Mouse (Mus musculus) heart, embryonic 15.5 days (tissue): ENCODE measurements around the gene Clmn. TPM values are rescaled to one million over a fixed set of nuclear protein-coding genes. Genes with fewer than 3 reads are reported as not detected.

Experiments
- ATAC-seq: fragments of 200-750 bp; cut with Nextera tagmentation; replicated peaks from 2 replicates; pipeline ENCODE4 v1.8.0; 2017; ENCODE audit warnings: low read depth, moderate TSS enrichment; ENCODE audit not compliant: insufficient number of reproducible peaks, insufficient read depth, low FRiP score
- H3K27ac ChIP-seq: fragments of 300-500 bp; sonication (generic); 2 replicates; pipeline ENCODE4 v1.5.1; 2015; ENCODE audit warnings: mild to moderate bottlenecking, inconsistent platforms
- H3K27me3 ChIP-seq: fragments of 300-500 bp; sonication (generic); 2 replicates; pipeline ENCODE4 v1.6.1; 2015; ENCODE audit warnings: inconsistent platforms
- H3K36me3 ChIP-seq: fragments of 300-500 bp; sonication (generic); 2 replicates; pipeline ENCODE4 v1.6.1; 2015; ENCODE audit warnings: mild to moderate bottlenecking, inconsistent platforms
- H3K4me1 ChIP-seq: fragments of 300-500 bp; sonication (generic); replicated peaks from 2 replicates; pipeline ENCODE4 v1.6.1; 2015; ENCODE audit warnings: inconsistent platforms
- H3K4me2 ChIP-seq: fragments of 300-500 bp; sonication (generic); 2 replicates; pipeline ENCODE4 v1.6.1; 2015; ENCODE audit warnings: inconsistent platforms, mild to moderate bottlenecking, moderate library complexity
- H3K4me3 ChIP-seq: fragments of 300-500 bp; sonication (generic); 2 replicates; pipeline ENCODE4 v1.5.1; 2015; ENCODE audit warnings: mild to moderate bottlenecking, inconsistent platforms
- H3K9ac ChIP-seq: fragments of 300-500 bp; sonication (generic); 2 replicates; pipeline ENCODE4 v1.6.1; 2015; ENCODE audit warnings: mild to moderate bottlenecking, inconsistent platforms
- H3K9me3 ChIP-seq: fragments of 300-500 bp; sonication (generic); replicated peaks from 2 replicates; pipeline ENCODE4 v1.6.1; 2016; ENCODE audit warnings: inconsistent platforms
- WGBS: fragments of 180-500 bp; shearing (Covaris S2); methylation state at CpG from one replicate; pipeline ENCODE4 v1.1.7; 2015; ENCODE audit warnings: mixed read lengths; 5-methylcytosine and 5-hydroxymethylcytosine counted together
- polyA plus RNA-seq: library from polyadenylated mRNA; unstranded; fragments of >200 nt; fragmentation: Nextera tagmentation; extraction: Ambion mirVana; gene quantifications from 2 replicates; pipeline ENCODE4 v1.2.1, GENCODE M21; 2015

The Clmn gene
- polyA plus RNA-seq, 1 experiment from 2014 or later = 0.54 TPM

- Histone ChIP-seq H3K9me3 (no peaks in the 10 kb centered on the region), H3K27ac (no peak overlapping the region), H3K4me1 (no peaks in the 10 kb centered on the region), H3K36me3 (no peaks in the 10 kb centered on the region), H3K27me3 (peaks cover under 1% of the 10 kb centered on the region; the same call in 1 of the 2 replicates), H3K4me2 (no peak overlapping the region), H3K4me3 (no peak overlapping the region), H3K9ac (no peak overlapping the region)
- no peak for ATAC-seq
- 87% methylated on average over 2 of the region's 2 CpGs for WGBS
Observed at GRCm38 (mm10) chr12:104854826-104855225, 10.1 kb downstream of the Clmn start.

GRCm38 (mm10) chr12:104853374-104853773 lies 11.5 kb downstream of the Clmn start:
- no peak for ATAC-seq
- Histone ChIP-seq H3K4me2 (no peak overlapping the region), H3K9me3 (no peaks in the 10 kb centered on the region), H3K27ac (no peak overlapping the region), H3K4me3 (no peak overlapping the region), H3K36me3 (no peaks in the 10 kb centered on the region), H3K4me1 (no peaks in the 10 kb centered on the region), H3K9ac (no peak overlapping the region), H3K27me3 (peaks cover 2% of the 10 kb centered on the region; the same call in 1 of the 2 replicates)
- WGBS = 80% methylated on average over 7 of the region's 7 CpGs

DNA sequence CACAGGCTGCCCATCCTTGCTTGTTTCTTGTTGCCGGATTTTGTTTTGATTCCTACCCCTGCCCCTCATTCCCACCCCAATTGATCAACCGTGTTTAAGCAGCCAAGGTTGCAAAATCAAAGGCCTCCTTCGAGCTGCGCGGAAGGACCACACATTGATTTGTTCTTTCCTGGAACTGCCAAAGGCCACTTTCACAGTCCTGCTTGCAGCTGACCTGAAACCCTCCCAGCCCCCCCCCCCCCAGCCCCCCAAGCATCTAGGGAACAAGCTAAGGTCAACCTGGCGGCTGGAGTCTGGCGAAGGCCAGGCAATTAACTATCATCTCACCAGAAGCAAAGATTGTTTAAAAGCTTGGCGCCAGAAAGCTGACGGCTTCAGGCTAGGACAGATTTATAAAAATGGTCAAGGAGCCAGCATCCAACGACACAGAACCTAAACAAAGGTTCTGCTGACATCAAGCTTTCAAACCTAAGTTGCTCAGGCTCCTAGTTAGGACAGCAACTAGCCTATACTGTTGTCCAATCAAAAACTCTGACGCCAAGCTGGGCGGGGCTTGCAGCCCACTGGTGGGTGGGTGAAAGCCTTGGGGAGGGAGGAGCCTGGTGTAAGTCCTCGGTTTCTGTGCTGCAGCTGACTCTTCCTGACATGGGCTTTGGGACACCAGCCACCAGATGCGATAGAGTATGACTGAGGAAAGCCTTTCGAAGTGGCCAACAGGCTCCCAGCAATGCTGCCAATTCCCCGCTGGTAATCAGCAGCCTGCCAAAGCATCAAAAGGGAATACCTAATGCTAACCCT lies 13.0 kb downstream of the Clmn start:
- H3K4me2 ChIP-seq = peak overlapping the region; percentile 5; the same call in 1 of the 2 replicates
- H3K36me3 ChIP-seq = no peaks in the 10 kb centered on the region
- peaks cover 2% of the 10 kb centered on the region; the same call in 1 of the 2 replicates for H3K27me3 ChIP-seq
- no peak overlapping the region for H3K9ac ChIP-seq
- H3K27ac ChIP-seq = no peak overlapping the region
- 26% methylated on average over 16 of the region's 16 CpGs for WGBS
- H3K4me1 ChIP-seq = no peaks in the 10 kb centered on the region
- no peak overlapping the region for H3K4me3 ChIP-seq
- ATAC-seq = peak; percentile 72
- H3K9me3 ChIP-seq = no peaks in the 10 kb centered on the region

GRCm38 (mm10) chr12:104850119-104850518 lies 14.8 kb downstream of the Clmn start:
- ATAC-seq = no peak
- Histone ChIP-seq H3K9me3 (no peaks in the 10 kb centered on the region), H3K4me1 (peaks cover 6% of the 10 kb centered on the region; the same call in 1 of the 2 replicates), H3K27me3 (peaks cover 4% of the 10 kb centered on the region; the same call in 1 of the 2 replicates), H3K9ac (no peak overlapping the region), H3K36me3 (no peaks in the 10 kb centered on the region), H3K4me2 (no peak overlapping the region), H3K27ac (no peak overlapping the region), H3K4me3 (no peak overlapping the region)
- 86% methylated on average over 7 of the region's 7 CpGs for WGBS

- no peaks in the 10 kb centered on the region for H3K9me3 ChIP-seq
- no peak overlapping the region for H3K27ac ChIP-seq
- H3K4me1 ChIP-seq = peaks cover 6% of the 10 kb centered on the region; the same call in 1 of the 2 replicates
- no peak overlapping the region for H3K4me3 ChIP-seq
- no peak overlapping the region for H3K9ac ChIP-seq
- WGBS = 82% methylated on average over 9 of the region's 9 CpGs
- H3K27me3 ChIP-seq = peaks cover 13% of the 10 kb centered on the region; the same call in 1 of the 2 replicates
- ATAC-seq = no peak
- H3K36me3 ChIP-seq = no peaks in the 10 kb centered on the region
- H3K4me2 ChIP-seq = no peak overlapping the region
Observed at GRCm38 (mm10) chr12:104848667-104849066, 16.2 kb downstream of the Clmn start.

DNA sequence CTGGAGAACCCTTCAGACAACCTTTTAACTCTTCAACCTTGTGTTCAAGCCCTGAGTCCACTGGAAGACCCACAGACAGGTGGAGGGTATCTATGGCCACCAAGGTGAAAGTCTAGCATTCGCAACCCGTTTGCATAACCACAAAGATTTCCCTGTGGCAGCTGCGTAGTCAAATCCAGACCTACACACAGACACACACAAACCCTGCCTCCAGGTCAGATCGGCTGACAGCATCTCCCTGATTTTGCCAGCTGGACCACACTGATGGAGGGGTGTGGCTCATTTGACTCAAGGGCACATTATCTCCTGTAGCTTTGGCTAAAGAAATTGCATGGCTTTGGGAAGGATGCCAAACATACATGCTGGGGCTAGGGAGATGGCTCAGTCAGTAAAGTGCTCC lies 17.6 kb downstream of the Clmn start:
- ATAC-seq = no peak
- no peaks in the 10 kb centered on the region for H3K36me3 ChIP-seq
- peaks cover 13% of the 10 kb centered on the region; the same call in 1 of the 2 replicates for H3K27me3 ChIP-seq
- H3K4me2 ChIP-seq = no peak overlapping the region
- H3K4me1 ChIP-seq = peaks cover 6% of the 10 kb centered on the region; the same call in 1 of the 2 replicates
- 86% methylated on average over 4 of the region's 4 CpGs for WGBS
- no peaks in the 10 kb centered on the region for H3K9me3 ChIP-seq
- H3K4me3 ChIP-seq = no peak overlapping the region
- H3K27ac ChIP-seq = no peak overlapping the region
- H3K9ac ChIP-seq = no peak overlapping the region

DNA sequence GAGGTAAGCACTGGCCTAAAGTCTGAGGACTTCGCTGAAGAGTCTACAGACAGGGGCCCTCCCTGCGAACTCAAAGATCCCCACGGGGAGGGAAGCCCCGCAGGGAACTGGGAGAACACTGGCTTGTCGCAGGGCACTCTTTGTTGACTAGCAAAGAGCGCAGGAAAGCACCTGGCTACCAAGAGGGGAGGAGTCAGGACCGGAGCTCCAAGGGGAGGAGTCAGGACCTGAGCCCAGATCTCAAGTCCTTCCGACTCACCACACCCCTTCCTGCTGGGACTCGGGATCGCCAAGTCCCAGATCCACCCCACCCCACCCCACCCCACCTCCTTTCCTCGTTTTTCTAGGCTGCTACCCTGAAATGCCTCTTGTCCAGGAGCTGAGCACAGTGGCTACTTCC lies 19.2 kb downstream of the Clmn start:
- WGBS = 4% methylated on average over 11 of the region's 11 CpGs
- no peak; the same call in 1 of the 2 replicates for ATAC-seq
- no peak overlapping the region for H3K9ac ChIP-seq

DNA sequence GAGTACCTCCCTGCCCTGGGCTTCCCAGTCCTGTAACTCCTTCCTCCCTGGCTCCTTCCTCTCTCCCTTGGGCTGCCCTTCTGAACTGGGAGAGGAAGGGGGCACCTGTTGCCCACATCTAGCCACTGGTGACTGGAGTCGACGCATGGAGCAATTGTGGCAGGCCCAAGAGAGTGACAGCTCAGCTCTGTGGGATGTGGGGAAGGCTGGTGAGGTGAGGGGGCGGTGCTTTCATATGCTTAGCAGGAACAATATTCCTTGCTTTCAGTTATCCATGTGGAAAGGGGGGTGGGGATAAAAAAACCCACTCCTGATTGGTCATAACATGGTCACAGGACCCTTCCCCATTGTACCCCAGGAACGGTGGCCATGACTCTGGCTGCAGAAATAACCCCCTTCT lies 19.9 kb downstream of the Clmn start:
- Histone ChIP-seq H3K4me2 (no peak overlapping the region), H3K4me3 (no peak overlapping the region), H3K36me3 (no peaks in the 10 kb centered on the region), H3K9ac (no peak overlapping the region), H3K4me1 (peaks cover 6% of the 10 kb centered on the region; the same call in 1 of the 2 replicates), H3K27me3 (peaks cover 13% of the 10 kb centered on the region; the same call in 1 of the 2 replicates), H3K27ac (no peak overlapping the region), H3K9me3 (no peaks in the 10 kb centered on the region)
- ATAC-seq = no peak
- 76% methylated on average over 4 of the region's 4 CpGs for WGBS

More for the DNA sequence above, 19.2 kb downstream of the Clmn start:
- H3K27ac ChIP-seq = no peak overlapping the region
- no peaks in the 10 kb centered on the region for H3K9me3 ChIP-seq
- peak overlapping the region; percentile 32 for H3K4me3 ChIP-seq
- H3K4me2 ChIP-seq = peak overlapping the region; percentile 62
- no peaks in the 10 kb centered on the region for H3K36me3 ChIP-seq
- peaks cover 13% of the 10 kb centered on the region; the same call in 1 of the 2 replicates for H3K27me3 ChIP-seq
- peaks cover 6% of the 10 kb centered on the region; the same call in 1 of the 2 replicates for H3K4me1 ChIP-seq

DNA sequence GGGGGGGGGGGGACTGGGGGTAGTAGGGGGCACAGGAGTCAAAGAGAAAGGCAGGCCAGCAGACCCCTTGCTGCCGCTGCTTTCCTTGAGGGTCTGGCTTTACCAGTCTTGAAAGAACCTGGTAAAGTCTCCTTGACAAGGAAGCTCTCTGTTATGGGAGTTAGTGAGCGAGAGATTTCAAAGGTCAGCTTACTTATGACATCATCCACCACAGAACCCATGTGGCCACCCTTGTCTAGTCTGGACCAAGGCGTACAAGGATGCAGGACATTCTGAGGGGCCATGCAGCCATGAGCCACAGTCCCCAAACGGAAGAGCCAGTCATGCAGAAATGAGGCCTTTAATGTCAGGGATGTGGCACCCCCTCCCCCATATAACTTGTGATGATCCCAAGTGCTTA lies 20.6 kb downstream of the Clmn start:
- Histone ChIP-seq H3K9ac (no peak overlapping the region), H3K36me3 (no peaks in the 10 kb centered on the region), H3K4me3 (no peak overlapping the region), H3K27ac (no peak overlapping the region), H3K27me3 (peaks cover 11% of the 10 kb centered on the region; the same call in 1 of the 2 replicates), H3K4me2 (no peak overlapping the region), H3K4me1 (peaks cover 6% of the 10 kb centered on the region; the same call in 1 of the 2 replicates), H3K9me3 (no peaks in the 10 kb centered on the region)
- 81% methylated on average over 4 of the region's 4 CpGs for WGBS
- ATAC-seq = no peak

DNA sequence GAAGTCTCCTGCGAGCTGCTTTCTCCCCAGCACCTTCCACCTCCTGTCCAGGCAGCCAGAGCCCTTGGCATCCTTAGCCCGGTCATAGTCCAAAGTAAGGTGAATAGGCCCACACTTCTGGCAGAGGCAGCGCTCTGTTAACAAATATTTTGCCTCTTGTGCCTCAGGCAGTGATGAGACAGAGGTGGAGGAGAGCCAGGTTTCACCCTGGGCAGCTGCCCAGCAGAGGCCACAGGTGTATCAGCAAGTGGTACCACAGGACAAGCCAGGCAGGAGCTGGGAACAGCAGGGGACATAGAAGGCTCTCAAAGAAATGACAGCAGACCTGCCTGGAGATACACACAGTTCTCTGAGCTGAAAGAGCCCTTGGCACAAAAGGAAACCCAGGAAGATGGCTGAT lies 23.6 kb downstream of the Clmn start:
- Histone ChIP-seq H3K9me3 (no peaks in the 10 kb centered on the region), H3K9ac (no peak overlapping the region), H3K4me3 (no peak overlapping the region), H3K27ac (no peak overlapping the region), H3K4me2 (no peak overlapping the region), H3K4me1 (peaks cover 19% of the 10 kb centered on the region), H3K27me3 (peaks cover 13% of the 10 kb centered on the region), H3K36me3 (no peaks in the 10 kb centered on the region)
- 91% methylated on average over 3 of the region's 3 CpGs for WGBS
- no peak for ATAC-seq

GRCm38 (mm10) chr12:104838987-104839386 lies 25.9 kb downstream of the Clmn start:
- H3K9me3 ChIP-seq = no peaks in the 10 kb centered on the region
- no peak overlapping the region for H3K4me2 ChIP-seq
- peaks cover 12% of the 10 kb centered on the region for H3K4me1 ChIP-seq
- H3K27me3 ChIP-seq = peaks cover 3% of the 10 kb centered on the region
- WGBS = 50% methylated on average over 4 of the region's 4 CpGs
- no peak overlapping the region for H3K27ac ChIP-seq
- no peak overlapping the region for H3K9ac ChIP-seq
- ATAC-seq = no peak
- no peak overlapping the region for H3K4me3 ChIP-seq
- no peaks in the 10 kb centered on the region for H3K36me3 ChIP-seq
